Mouse (Mus musculus) ES-Bruce4 (cell line): Measurements from ENCODE around the gene Klf16.

ENCODE experiments used
- CTCF ChIP-seq: IDR thresholded peaks from one replicate; pipeline ENCODE4 v1.8.1; 2011; ENCODE audit warnings: low read depth, low read length
- POLR2A ChIP-seq: IDR thresholded peaks from one replicate; pipeline ENCODE4 v1.8.1; 2011; ENCODE audit warnings: low read length; ENCODE audit not compliant: insufficient read depth

DNA sequence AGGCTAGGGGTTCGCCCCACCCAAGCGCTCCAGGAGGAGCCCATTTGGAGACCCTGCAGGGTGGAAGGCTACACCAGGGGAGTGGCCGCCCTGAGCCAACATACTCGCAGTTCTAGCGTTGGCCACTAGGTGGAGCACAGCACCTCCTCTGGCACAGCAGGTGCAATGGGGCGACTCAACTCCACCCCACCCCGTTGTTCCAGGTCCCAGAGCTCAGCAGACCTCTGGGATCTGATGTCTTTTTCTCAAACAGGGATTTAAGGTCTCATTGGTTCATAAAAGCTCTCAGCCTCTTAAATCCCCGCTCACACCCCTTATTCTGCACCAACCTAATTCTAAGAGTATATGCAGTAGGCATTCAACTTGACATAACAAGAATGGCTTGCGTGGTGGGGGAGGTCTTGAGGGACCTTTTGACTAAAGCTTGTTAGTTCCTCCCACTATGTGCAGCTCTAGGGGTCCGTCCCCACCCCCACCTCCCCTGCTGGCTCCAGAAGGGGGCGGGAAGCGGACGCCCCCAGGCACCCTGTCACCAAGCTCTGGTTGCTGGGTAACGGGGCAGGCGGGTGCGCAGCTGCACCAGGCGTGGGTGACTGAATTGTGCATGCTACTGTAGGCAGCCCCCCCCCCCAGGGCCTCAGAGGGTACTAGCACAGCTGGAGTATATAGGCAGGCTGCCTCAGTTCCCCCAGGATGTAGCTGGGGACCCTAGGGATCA is 10.6 kb downstream of the Klf16 start:
- TF ChIP-seq POLR2A, result no peak
- peak; percentile 98 for TF ChIP-seq CTCF
